Mouse (Mus musculus) testis, adult 2 months (tissue): ENCODE data around the gene Frmd6.

Experiments used
- CTCF ChIP-seq: fragments of 200-500 bp; IDR thresholded peaks from 2 replicates; pipeline ENCODE4 v1.5.1; 2012; ENCODE audit warnings: low read depth, mild to moderate bottlenecking, inconsistent platforms, low read length, moderate library complexity; ENCODE audit not compliant: control insufficient read depth, insufficient read depth, insufficient replicate concordance
- POLR2A ChIP-seq: fragments of 200-500 bp; IDR thresholded peaks from 2 replicates; pipeline ENCODE4 v1.6.1; 2012; ENCODE audit warnings: low read depth, mild to moderate bottlenecking, inconsistent platforms, low read length, moderate library complexity; ENCODE audit not compliant: control insufficient read depth

DNA sequence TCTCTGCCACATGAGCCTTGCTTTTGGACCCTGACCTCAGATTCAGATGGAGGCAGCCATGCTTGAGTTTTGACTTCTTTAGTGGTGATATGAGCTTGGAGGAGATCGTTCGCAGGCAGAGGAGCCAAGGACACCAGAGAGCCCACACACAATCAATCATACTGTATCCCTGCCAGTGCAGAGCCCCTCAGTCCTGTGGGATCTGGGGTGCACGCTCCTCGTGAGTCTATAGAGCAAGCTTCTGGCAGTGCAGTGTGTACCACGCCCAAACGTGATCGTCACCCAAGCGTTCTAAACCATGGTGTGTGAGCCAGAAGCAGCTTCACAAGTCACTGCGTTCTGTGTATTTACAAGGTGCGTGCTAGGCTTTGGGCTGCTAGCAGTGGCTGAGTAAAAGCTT lies 70.8 kb downstream of the Frmd6 start:
- TF ChIP-seq POLR2A (no peak), CTCF (no peak)
